Mouse (Mus musculus) layer of hippocampus, postnatal 25 days (tissue): ENCODE data around the gene Ercc1. TPM values are rescaled to one million over a fixed set of nuclear protein-coding genes. Genes with fewer than 3 reads are reported as not detected.
A peak's percentile ranks its signal among the peaks of the same experiment; 100 is the strongest.

ENCODE experiments used
- DNase-seq, 2 experiments: peaks; one replicate each; pipeline ENCODE4 v3.0.0; 2022; ENCODE audit warnings: mixed read lengths in 2 of 2, low spot score in 1 of 2; ENCODE audit errors: extremely low spot score in 1 of 2
- total RNA-seq, 2 experiments: library from RNA; stranded (reverse); gene quantifications; 2 replicates each; pipeline ENCODE4 v1.2.3; 2021

The Ercc1 gene
- total RNA-seq, 2 experiments from 2014 or later = 37.8 to 39.1 TPM

- DNase-seq = peak; percentile 86 to 89
Observed at GRCm38 (mm10) chr7:19308454-19309277, 35.9 kb upstream of the Ercc1 start.

DNA sequence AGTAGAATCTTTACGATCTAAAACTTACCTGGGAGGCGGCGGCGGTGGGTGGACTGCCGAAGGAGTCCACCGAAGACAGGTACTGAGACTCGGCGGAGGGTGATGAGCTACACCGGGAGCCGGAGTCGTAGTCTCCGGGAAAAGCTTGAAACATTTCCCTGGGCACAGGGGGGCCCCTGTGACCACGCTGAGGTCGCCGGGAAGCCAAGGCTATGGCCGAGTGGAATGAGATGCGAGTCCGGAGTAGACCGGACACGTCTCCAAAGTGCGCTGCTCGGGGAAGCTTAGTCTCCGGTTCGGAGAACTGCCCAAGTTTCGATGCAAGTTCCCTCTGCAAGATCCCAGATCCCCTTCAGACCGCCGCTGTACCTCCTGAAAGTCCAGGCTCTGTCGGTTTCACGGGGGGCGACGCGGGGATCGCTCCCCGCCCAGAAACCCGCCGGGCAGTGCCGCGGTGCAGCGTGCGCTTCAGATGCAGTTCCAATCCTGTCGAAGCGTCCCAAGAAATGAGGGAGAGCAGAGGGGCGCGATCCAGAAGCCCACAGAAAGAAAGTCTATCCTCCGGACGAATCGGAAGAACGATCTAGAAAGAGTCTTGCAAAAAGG, 35.2 kb upstream of the Ercc1 start:
- DNase-seq = no peak

DNA sequence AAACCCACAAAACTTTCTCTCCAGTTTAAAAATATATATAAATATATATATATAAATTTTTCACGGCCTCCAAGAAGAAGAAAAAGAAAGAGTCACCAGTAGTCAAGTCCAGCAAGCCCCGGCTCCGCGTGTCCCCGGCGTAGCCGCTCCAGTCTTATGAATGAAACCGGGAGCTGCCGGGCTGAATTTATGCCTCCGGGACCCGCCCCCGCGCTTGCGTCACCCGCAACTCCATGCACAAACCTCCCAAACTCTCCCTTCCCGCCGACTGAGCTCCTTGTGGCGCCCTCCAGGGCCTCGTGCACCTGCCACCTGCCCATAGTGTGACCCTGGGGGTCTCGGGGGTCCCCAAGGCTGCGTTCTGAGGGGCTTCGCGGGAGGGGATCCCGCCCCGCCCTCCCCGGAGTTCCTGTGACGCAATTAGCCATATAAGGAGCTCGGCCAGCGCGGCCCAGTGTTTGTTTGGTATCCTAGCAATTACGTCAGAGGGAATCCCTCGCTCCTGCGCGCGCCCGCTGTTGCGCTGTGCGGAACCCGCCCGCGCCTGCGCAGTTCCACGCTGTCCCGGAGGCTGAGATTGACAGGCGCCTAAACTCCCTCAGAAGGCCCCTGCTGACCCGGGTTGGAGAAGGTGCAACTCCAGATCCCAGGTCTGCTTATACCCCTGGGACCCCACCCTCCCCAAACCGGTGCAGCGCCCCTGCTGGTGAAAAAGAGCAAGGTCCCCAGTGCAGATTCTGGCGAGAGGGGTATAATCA, 34.5 kb upstream of the Ercc1 start, which contains the start of gene Fosb:
Gene Fosb (minus strand): TSS at position 168 of the 758 bp plus-strand sequence.
- DNase-seq = peak; percentile 92

GRCm38 (mm10) chr7:19311991-19312390, 32.6 kb upstream of the Ercc1 start:
- DNase-seq = no peak

DNA sequence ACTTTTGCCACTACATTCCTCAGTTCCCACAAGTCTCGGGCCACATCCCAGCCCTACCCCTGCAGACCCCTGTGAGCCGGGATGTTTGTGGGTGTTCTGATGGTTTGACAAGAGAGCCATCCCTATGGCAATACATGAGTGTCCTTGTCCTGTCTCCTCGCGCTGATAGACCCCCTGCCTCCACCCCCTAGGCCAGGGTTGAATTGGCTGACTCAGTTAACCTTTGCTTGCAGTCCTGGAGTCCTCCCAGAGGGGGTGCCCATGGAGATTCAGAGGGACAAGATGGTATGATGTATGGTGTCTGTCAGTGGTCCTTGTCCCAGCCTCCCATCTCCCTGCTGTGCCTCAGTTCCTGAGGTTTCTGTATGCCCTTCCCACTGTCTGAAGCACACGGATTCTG, 30.5 kb upstream of the Ercc1 start:
- no peak for DNase-seq

GRCm38 (mm10) chr7:19316451-19317161, 28.0 kb upstream of the Ercc1 start:
- no peak for DNase-seq

- no peak for DNase-seq
Observed at GRCm38 (mm10) chr7:19318201-19318600, 26.4 kb upstream of the Ercc1 start.

GRCm38 (mm10) chr7:19318676-19319075, 25.9 kb upstream of the Ercc1 start:
- no peak for DNase-seq

GRCm38 (mm10) chr7:19319458-19319857, 25.1 kb upstream of the Ercc1 start:
- no peak for DNase-seq

DNA sequence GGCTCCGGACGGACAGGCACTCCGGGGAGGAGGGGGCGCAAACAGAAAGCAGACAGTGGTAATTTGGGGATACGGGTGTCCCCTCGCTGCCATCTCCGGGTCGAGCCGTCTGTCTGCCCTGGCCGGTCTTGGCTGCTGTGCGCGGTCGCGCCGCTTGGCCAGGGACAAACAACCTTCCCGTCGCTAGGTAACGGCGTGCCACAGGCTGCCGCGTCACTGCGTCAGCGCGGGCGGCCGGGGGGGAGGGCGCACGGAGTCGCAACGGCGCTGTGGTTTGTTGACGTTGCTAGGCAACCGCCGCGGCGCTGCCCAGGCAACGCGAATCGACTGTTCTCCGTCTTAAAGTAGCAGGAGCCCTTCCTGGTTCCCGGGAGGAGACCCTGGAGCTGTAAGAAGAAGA, 24.7 kb upstream of the Ercc1 start:
- DNase-seq = peak; percentile 88 to 94

GRCm38 (mm10) chr7:19320637-19321036, 23.9 kb upstream of the Ercc1 start:
- DNase-seq = no peak

- DNase-seq = no peak
Observed at GRCm38 (mm10) chr7:19321464-19321863, 23.1 kb upstream of the Ercc1 start.

- DNase-seq = no peak
Observed at GRCm38 (mm10) chr7:19322489-19322888, 22.1 kb upstream of the Ercc1 start.

- no peak for DNase-seq
Observed at GRCm38 (mm10) chr7:19324221-19324620, 20.4 kb upstream of the Ercc1 start.

DNA sequence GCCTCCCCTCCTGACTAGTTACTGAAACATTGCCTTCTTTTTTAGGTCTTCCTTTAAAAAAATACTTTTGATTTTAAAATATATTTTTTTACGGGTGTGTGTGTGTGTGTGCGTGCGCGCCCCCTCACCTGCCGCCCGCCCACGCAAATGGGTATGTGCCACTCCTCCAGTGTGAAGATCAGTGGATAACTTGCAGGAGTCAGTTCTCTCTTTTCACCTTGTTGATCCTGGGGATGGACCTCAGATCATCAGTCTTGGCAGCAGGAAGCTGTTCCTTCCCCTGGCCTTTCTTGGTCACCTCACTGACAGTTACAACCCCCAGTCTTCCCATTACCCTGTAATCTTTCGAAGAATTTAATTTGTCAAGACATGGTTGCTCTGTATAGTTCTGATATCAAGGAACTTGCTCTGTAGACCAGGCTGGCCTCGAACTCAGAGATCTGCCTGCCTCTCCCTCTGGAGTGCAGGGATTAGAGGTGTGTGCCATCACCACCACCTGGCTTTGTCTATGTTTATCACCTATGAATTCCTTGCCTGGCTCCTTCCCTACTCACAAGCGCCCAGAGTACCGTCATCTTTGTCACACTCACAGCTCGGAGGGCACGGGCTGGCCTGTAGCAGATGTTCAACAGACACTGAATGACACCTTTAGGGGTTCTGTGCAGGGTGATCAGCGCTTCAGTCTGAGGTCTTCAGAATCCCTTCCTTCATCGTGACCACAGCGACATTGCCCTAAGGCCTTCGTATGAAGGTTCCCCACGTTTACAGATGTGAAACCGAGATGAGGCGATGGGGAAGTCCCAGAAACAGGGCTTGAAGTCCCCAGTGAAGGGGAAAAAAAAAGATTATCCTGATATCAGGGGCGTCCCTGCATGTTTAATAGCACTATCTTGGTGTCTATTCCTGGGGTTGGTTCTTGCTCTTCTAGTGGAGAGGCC, 19.0 kb upstream of the Ercc1 start:
- no peak for DNase-seq

DNA sequence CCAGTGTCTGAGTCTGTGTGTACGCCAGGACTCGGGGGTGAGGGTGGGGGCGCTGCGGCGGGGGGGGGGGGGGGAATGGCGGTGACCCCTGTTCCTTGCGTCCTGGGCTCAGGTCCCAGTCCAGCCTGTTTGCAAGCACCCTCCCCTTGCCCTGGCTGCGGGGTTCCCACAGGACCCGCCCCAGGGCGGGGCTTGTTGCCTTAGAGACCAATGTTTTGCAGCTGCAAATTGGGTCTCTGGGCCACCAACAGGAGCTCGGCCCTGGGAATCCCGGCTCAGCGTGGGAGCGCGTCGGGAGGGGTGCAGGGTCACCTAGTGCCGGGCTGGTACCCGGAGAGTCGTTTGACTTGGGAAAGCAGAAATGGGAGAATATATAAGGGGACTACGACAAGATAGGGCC, 18.2 kb upstream of the Ercc1 start:
- peak in 1 of 2 experiments; percentile 60 for DNase-seq

DNA sequence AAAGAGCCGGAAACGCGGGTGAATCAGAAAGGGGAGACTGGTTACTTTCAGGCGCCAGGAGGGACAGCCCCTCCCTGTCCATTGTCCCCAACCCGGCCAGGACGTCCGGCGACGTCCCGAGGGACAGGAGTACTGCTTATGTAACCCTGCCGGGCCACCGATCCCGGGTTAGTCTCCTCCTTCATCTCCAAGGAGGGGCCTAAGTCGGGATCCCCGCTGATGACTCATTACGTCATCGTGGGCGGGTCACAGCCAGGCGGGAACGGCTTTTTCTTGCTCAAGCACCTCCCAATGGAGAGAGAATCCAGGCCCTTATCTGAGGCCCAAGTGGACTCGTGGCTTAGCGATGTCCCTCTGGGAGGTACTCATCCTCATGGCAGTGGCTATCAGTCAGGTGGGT, 17.4 kb upstream of the Ercc1 start:
- peak; percentile 54 to 61 for DNase-seq

- no peak for DNase-seq
Observed at GRCm38 (mm10) chr7:19327782-19328181, 16.8 kb upstream of the Ercc1 start.

GRCm38 (mm10) chr7:19328425-19328824, 16.2 kb upstream of the Ercc1 start:
- no peak for DNase-seq
